ENCODE assay signal across 7 mouse cellular contexts in genomic region chr13:54503278-54503603, GRCm38 (mm10). TPM values are rescaled to one million over a fixed set of nuclear protein-coding genes. Genes with fewer than 3 reads are reported as not detected.
A peak's percentile ranks its signal among the peaks of the same experiment; 100 is the strongest.
DNase-seq lines count a peak whose midpoint lies in the region; ATAC-seq and TF ChIP-seq lines count a peak whose summit lies in the region.

No protein-coding gene starts in this region.

- TF ChIP-seq EP300 in lung, postnatal 0 days (IDR thresholded peaks at IDR 0.05) = no peak

- H3K4me2 ChIP-seq in lung, postnatal 0 days (replicated peaks; ENCODE audit: low read depth, low read length) = peak overlapping the region; percentile 98
- H3K4me2 ChIP-seq in limb, embryonic 15.5 days = peak overlapping the region; percentile 91
- peak overlapping the region; percentile 92 for H3K4me2 ChIP-seq in stomach, embryonic 14.5 days (replicated peaks; ENCODE audit: low read depth, low read length)

- peaks cover 6% of the 10 kb centered on the region; the same call in 1 of the 2 replicates for H3K4me1 ChIP-seq in lung, postnatal 0 days (ENCODE audit: insufficient read depth, low read depth, low read length)
- H3K4me1 ChIP-seq in limb, embryonic 15.5 days = peaks cover 14% of the 10 kb centered on the region
- H3K4me1 ChIP-seq in stomach, embryonic 14.5 days (ENCODE audit: control insufficient read depth, insufficient read depth, low read length) = no peaks in the 10 kb centered on the region

- 4% methylated on average over 14 of the region's 14 CpGs for WGBS in lung, postnatal 0 days
- WGBS in limb, embryonic 15.5 days = 1% methylated on average over 14 of the region's 14 CpGs
- 2% methylated on average over 14 of the region's 14 CpGs for WGBS in stomach, embryonic 14.5 days

- H3K9me3 ChIP-seq in lung, postnatal 0 days (ENCODE audit: low read length) = no peaks in the 10 kb centered on the region
- H3K9me3 ChIP-seq in limb, embryonic 15.5 days = no peaks in the 10 kb centered on the region
- H3K9me3 ChIP-seq in stomach, embryonic 14.5 days (ENCODE audit: control insufficient read depth, low read depth, low read length) = no peaks in the 10 kb centered on the region

- peak; percentile 56 for ATAC-seq in lung, postnatal 0 days
- peak; percentile 53; the same call in 1 of the 2 replicates for ATAC-seq in erythroid progenitor cell, adult 5-6 weeks (replicated peaks; ENCODE audit: low FRiP score, poor library complexity, severe bottlenecking)
- ATAC-seq in limb, embryonic 15.5 days (ENCODE audit: insufficient number of reproducible peaks, low FRiP score, low TSS enrichment, low read depth) = no peak
- 0 out of 2 replicates have a peak, but pooled peaks have one; percentile 31 for ATAC-seq in stomach, embryonic 14.5 days (ENCODE audit: insufficient number of reproducible peaks, insufficient read depth, low FRiP score, low read depth)

- H3K27me3 ChIP-seq in lung, postnatal 0 days (replicated peaks; ENCODE audit: insufficient read depth, low read length) = no peaks in the 10 kb centered on the region
- no peaks in the 10 kb centered on the region for H3K27me3 ChIP-seq in limb, embryonic 15.5 days
- H3K27me3 ChIP-seq in stomach, embryonic 14.5 days (ENCODE audit: control insufficient read depth, insufficient read depth, low read length) = no peaks in the 10 kb centered on the region

- no peak for DNase-seq in lung, postnatal 0 days (ENCODE audit: low spot score)
- no peak for DNase-seq in lung, postnatal 25 days (ENCODE audit: low spot score)
- DNase-seq in cerebellum, postnatal 25 days = no peak
- no peak for DNase-seq in adrenal gland, postnatal 14 days

- H3K36me3 ChIP-seq in lung, postnatal 0 days (ENCODE audit: insufficient read depth, low read length) = no peaks in the 10 kb centered on the region
- H3K36me3 ChIP-seq in limb, embryonic 15.5 days = no peaks in the 10 kb centered on the region
- H3K36me3 ChIP-seq in stomach, embryonic 14.5 days (ENCODE audit: control insufficient read depth, insufficient read depth, low read length) = no peaks in the 10 kb centered on the region

- TF ChIP-seq CTCF in lung, postnatal 0 days (IDR thresholded peaks at IDR 0.05) = no peak

- no peak overlapping the region for H3K27ac ChIP-seq in lung, postnatal 0 days (ENCODE audit: low read length)
- no peak overlapping the region for H3K27ac ChIP-seq in limb, embryonic 15.5 days
- no peak overlapping the region for H3K27ac ChIP-seq in stomach, embryonic 14.5 days (ENCODE audit: low read length)

- peak overlapping the region; percentile 38; the same call in 1 of the 2 replicates for H3K9ac ChIP-seq in lung, postnatal 0 days (replicated peaks; ENCODE audit: low read depth)
- H3K9ac ChIP-seq in limb, embryonic 15.5 days = peak overlapping the region; percentile 26; the same call in 1 of the 2 replicates
- H3K9ac ChIP-seq in stomach, embryonic 14.5 days (replicated peaks; ENCODE audit: low read depth, low read length) = 0 out of 2 replicates have a peak overlapping the region, but pooled peaks have one; percentile 74

- peak overlapping the region; percentile 59 for H3K4me3 ChIP-seq in lung, postnatal 0 days (ENCODE audit: low read depth, low read length)
- peak overlapping the region; percentile 79 for H3K4me3 ChIP-seq in limb, embryonic 15.5 days
- peak overlapping the region; percentile 76 for H3K4me3 ChIP-seq in stomach, embryonic 14.5 days (ENCODE audit: low read depth, low read length)

RNA-seq across cellular contexts. Expression of gene Simc1, which starts 0.3 kb away (rescaled TPM):
- 2.6 and 2.8 TPM in 2 replicates for polyA plus RNA-seq in lung, postnatal 0 days (2015; fragmentation: Nextera tagmentation; extraction: Ambion mirVana)
- total RNA-seq in erythroid progenitor cell, adult 5-6 weeks (2015; ENCODE audit: low replicate concordance) = 4.3 and 15.1 TPM in 2 replicates
- total RNA-seq in erythroid progenitor cell, adult 5-6 weeks (2017; ENCODE audit: low replicate concordance) = 2.3 and 8.8 TPM in 2 replicates
- 10.2 and 12.5 TPM in 2 replicates for polyA plus RNA-seq in limb, embryonic 15.5 days (2015; fragmentation: Nextera tagmentation; extraction: Ambion mirVana)
- 15.6 and 16.6 TPM in 2 replicates for polyA plus RNA-seq in stomach, embryonic 14.5 days (2014; fragmentation: Nextera tagmentation; extraction: Ambion mirVana)
- 12.2 and 12.7 TPM in 2 replicates for total RNA-seq in adrenal gland, postnatal 14 days (2021)

RNA-seq across cellular contexts. Expression of gene Thoc3, which starts 34.6 kb away (rescaled TPM):
- polyA plus RNA-seq in lung, postnatal 0 days (2015; fragmentation: Nextera tagmentation; extraction: Ambion mirVana) = 56.5 and 60.8 TPM in 2 replicates
- total RNA-seq in erythroid progenitor cell, adult 5-6 weeks (2015; ENCODE audit: low replicate concordance) = 4.2 and 6.8 TPM in 2 replicates
- 10.2 and 11.4 TPM in 2 replicates for total RNA-seq in erythroid progenitor cell, adult 5-6 weeks (2017; ENCODE audit: low replicate concordance)
- polyA plus RNA-seq in limb, embryonic 15.5 days (2015; fragmentation: Nextera tagmentation; extraction: Ambion mirVana) = 99.1 and 107 TPM in 2 replicates
- polyA plus RNA-seq in stomach, embryonic 14.5 days (2014; fragmentation: Nextera tagmentation; extraction: Ambion mirVana) = 132 and 150 TPM in 2 replicates
- total RNA-seq in adrenal gland, postnatal 14 days (2021) = 46.3 and 53.7 TPM in 2 replicates
